Mouse (Mus musculus) right cerebral cortex, postnatal 10 days (tissue): Measurements from ENCODE around the gene Asap2.
"Not testable (repeated sequence)": the region's sequence is repeated elsewhere in the genome, so short reads cannot be mapped to it uniquely, and the experiment has no call there.

Experiments
- DNase-seq, 2 experiments: peaks; one replicate each; pipeline ENCODE4 v3.0.0; 2021; ENCODE audit warnings: low spot score in 2 of 2

The Asap2 gene

DNA sequence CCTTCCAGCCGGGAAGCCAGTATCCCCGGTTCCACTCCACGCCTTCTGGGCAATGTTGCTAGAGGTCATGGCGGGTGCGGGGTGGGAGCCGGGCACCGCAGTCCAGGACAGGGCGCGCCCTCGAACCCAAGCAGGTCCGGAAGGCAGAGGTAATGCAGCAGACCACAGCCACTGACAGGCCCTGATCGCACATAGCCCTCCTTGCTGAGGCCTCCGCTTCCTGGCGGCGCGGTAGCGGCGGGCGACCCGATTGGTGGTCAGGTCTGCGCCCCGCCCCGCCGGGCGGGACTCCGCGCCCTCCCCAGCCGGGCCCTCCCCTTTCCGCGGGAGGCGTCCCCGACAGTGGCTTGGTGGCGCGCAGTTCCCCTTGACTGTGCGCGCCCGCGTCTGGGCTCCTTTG is at the start of gene Asap2:
Gene Asap2 (plus strand): TSS at position 328 of the 400 bp plus-strand sequence.
- peak; percentile 70 to 75 for DNase-seq

DNA sequence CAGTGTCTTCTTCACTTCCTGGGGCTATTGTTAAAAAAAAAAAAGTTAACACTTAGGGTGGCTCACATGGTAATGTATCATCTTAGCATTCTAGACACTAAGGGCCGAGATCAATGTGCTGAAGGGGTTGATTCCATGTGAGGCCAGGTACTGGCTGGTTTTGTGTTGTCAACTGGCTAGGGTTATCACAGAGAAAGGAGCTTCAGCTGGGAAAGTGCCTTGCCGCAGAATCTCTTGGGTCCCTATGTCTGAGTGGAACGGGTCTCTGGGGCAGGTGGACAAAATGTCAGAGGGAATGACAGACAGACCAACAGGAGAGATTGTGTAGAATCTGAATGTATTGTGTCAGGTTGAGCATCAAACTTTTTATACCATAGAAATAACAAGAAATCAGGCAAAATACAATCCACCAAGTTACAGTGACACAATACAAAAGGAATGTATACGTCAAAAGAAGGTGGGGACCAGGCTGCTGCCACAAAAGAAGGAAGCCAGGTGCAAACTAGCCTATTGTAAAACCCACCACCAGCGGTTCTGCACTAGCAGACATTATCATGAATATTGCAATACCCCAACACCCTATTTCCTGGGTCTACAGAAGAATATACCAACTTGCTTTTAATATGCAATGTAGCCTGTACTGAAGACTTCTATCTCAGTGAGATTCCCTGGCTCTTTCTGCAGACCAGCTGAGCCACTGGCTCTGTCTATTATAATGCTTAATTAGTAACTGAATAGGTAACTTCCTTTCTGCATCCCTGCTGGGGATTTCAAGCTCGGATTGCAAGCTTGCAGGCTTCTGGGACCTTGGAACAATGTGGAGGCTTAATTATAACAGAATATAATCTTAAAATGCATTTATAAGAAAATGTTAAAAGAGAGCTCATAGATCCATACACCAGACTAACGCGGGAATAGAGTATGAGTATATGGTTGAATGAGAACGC is 42.9 kb upstream of the Asap2 start:
- not testable (repeated sequence) for DNase-seq

DNA sequence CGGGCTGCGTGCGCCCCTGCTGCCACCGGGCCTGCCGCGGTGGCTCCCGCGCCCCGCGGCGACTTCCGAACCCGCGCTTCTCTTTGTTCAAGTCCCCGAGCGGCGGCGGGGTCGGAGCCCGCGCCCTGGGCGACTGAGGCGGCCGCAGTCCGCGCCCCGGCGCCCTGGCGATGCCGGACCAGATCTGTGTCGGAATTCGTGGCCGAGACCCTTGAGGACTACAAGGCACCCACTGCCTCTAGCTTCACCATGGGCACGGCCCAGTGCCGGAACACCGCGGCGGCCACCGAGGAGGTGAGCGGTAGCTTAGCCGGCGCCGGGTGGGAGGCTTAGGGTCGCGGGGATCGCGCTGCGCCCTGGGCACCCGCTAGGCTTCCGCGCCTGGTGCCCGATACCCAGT is 320 bp downstream of the Asap2 start:
- DNase-seq, result peak; percentile 17 to 22

DNA sequence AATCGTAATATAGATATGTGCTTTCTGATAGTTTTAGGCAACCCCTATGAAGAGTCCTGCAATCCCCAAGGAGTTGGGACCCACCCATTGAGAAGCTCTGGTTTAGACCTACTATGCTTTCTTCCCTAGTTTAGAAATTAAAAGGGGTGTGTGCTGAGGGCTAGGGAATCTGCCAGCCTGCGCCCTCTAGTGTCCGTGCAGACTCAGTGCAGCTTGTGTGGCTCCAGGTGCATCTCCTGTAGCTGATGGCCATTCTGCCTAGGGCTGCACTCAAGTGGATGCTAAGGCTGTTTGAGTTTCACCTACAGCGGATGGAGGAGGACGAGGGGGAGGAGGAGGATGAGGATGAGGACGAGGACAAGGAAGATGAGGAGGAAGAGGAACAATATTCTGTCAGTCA is 40.6 kb downstream of the Asap2 start:
- not testable (repeated sequence) for DNase-seq

DNA sequence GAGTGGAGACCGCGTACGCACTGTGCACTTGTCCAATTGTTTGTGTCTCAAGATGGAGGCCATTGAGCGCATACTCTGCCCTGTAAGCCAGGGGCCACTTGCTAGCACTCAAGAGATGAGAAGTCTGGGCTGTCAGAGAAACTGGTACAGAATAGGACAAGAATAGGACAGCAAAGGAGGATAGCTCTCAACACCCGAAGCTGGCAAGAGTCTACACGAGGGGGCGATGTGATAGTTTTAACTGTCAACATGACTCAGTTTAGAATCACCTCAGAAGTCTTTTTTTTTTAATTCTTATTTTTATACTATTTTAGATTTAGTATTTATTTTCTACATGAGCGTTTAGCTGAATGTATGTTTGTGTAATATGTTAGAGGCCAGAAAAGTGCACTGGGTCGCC is 56.5 kb downstream of the Asap2 start:
- not testable (repeated sequence) for DNase-seq

DNA sequence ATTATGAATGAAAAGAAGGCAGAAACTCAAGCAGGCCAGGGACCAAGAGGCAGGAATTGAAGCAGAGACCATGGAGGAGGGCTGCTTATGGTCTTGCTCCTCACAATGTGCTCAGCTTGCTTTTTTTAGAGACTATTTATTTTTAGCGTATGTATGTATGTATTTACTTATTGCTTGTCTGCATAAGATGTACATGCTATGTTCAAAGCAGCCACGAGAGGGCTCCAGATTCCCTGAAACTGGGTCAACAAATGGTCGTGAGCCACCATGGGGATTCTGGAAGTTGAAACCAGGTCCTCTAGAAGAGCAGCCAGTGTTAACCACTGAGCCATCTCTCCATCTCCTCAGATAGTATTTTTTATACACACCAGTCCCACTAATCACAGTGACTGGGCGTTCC is 85.5 kb downstream of the Asap2 start:
- peak; percentile 79 to 85 for DNase-seq

DNA sequence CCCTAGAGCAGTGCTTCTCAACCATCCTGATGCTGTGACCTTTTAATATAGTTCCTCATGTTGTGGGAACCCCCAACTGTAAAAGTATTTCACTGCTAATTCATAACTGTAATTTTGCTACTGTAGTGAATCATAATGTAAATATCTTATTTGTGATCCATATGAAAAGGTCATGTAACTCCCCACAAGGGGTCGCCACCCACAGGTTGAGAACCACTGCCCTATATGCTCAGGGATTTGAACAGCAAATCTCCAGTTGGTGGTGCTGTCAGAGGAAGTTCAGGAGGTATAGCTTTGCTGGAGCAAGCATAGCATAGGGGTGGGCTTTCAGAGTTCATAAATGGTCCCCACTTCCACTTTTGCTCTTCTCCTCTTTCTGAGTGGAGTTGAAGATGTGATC is 99.9 kb downstream of the Asap2 start:
- not testable (repeated sequence) for DNase-seq

DNA sequence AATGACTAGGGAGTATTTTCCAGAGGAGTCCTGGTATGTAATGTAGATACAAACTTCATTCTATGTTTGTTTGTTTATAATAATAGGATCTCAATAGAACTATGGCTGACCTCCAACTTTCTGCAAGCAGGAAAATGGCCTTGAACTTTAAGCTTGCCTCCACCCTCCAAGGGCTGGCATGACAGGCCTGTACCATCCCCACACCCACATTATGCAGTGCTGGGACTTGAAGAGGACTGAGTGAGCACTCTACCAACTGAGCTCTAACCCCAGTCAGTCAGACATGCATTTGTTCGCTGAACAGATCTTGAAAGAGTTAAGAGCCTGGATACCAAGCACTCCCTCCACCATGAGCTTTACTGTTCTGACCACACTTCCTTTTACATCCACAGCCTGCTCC is 102.2 kb downstream of the Asap2 start:
- DNase-seq, result not testable (repeated sequence)

DNA sequence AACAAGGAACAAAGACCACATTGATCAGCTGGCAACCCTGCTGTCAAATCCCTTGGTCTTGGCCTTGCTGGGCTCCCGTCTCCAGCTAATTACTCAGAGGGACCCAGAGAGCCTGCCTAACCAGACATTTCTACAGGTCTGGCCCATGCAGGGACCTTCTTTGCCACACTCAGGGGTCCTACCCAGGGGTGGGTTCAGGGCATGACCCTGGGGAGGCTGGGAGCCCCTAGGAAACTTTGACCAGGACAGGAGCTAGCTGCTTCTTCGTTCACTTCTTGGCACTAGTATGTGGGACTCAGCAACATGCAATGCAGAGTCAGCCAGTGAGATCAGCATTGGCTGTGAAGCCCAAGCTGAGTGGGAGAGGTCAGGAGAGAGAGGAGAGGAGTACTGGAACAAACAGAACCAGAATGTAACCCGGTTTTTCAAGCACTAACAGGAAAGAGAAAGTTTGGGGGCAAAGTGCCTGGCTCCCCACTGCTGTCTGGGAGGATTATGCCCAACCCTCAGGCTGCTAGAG is 107.6 kb downstream of the Asap2 start:
- DNase-seq, result not testable (repeated sequence)

DNA sequence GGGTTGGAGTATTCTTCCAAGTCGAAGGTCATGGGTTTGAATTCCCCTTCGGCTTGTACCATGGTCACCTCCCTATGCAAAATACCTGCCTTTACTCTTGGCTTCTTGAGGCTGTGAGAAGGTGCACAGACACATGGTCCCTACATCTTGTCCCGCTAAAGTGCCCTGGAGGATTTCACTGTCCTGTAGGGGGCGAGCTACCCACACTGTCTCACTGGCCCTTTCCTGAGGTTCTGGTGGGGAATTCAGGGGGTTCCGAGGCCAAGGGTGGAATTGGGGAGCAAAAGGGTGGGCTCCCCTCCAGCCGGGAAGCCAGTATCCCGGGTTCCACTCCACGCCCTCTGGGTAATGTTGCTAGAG is 120.8 kb downstream of the Asap2 start:
- DNase-seq, result not testable (repeated sequence)

DNA sequence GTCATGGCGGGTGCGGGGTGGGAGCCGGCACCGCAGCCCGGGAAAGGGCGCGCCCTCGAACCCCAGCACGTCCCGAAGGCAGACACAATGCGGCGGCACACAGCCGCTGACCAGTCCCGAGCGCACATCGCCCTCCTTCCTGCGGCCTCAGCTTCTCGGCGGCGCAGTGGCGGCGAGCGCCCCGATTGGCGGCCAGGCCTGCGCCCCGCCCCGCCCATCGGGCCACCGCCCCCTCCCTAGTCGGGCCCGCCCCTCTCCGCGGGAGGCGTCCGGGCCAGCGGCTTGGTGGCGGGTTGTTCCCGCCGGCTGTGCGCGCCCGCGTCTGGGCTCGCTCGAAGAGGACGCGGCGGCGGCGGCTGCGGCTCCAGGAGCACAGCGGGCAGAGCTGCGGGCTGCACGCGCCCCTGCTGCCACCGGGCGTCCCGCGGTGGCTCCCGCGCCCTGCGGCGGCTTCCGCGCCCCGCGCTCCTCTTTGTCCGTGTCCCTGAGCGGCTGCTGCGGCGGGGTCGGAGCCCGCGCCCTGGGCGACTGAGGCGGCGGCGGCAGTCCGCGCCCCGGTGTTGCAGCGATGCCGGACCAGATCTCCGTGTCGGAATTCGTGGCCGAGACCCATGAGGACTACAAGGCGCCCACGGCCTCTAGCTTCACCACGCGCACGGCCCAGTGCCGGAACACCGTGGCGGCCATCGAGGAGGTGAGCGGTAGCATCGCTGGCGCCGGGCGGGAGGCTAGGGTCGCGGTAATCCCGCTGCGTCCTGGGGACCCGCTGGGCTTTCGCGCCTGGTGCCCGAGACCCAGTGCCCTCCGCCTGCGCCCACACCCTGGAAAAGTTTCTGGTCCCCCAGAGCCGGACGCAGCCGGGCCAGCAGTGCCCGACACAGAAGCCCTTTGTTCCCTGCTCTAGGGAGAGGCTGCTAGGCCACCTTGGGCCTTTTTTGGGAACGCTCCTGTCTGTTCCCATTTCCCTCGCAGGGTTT is 121.5 kb downstream of the Asap2 start:
- DNase-seq, result peak; percentile 85 to 87

DNA sequence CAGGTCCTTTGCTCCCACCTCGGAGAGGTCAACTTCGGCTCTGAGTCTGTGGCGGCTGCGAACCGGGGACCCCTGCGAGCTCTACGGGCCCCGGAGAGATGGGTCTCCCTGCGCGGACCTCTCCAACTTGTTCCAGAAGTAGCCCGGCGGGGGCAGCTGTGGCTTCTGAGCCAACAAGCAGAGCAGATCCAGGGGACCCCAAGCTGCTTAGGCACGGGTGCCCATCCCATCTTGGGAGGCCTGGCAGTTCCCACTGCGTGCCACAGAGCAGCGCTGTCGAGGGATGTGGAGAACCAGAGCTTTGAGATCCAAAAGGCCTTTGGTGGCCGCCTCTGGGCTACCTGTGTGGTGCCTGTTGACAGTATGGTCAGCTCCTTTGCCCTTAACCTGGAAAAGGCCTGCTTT is 122.2 kb downstream of the Asap2 start:
- peak; percentile 88 for DNase-seq

DNA sequence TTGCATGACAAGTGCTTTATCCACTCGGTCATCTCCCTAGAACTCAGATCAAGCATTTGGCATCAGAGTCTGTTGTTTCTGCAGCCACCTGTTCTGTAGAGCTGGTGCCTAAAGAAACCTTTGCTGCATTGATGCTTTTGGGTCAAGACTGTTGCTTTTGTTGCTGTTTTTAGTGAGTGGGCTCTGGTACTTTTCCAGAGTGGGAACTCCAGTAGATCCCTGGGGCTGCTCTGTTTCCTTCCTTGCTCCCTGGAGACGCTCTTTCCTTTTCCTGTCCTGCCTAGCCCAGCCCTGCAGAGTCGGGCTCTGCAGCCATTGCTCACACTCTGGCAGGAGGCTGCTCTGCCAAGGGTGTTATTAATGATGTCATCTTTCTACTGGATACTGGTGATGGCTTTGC is 129.2 kb downstream of the Asap2 start:
- DNase-seq, result no peak

DNA sequence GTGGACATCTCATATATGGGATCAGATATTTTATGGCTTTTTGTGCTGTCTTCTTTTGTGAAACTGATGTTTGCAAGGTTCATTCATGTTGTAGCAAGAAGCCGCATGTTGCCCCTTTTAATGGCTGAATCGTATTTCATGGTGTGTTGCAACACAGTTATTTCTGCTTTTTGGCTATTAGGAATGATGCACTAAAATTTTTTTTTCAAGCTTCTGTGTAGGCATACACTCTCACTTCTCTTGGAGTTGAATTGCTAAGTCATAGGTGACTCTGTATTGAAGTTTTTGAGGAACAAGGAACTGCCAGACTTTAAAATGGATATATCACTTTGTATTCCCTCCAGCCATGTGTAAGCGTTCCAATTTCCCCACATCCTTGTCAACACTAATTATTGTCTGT is 132.6 kb downstream of the Asap2 start:
- no peak for DNase-seq

DNA sequence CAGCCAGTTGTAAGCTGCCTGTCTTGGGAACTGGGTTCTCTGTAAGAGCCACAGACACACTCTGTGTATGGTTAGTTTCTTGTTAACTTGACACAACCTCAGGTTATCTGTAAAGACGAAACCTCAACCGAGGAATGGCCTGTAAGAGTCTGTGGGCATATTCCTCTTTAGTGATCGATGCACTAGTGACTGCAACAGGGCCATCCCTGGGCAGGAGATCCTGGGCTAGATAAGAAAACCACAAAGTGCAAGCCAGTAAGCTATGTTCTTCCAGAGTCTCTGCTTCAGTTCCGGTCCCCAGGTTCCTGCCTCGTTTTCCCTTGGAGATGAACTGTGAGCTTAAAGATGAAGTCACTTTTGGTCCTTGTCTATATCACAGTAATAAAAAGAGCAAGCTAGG is 133.4 kb downstream of the Asap2 start:
- DNase-seq, result peak in 1 of 2 experiments; percentile 11

DNA sequence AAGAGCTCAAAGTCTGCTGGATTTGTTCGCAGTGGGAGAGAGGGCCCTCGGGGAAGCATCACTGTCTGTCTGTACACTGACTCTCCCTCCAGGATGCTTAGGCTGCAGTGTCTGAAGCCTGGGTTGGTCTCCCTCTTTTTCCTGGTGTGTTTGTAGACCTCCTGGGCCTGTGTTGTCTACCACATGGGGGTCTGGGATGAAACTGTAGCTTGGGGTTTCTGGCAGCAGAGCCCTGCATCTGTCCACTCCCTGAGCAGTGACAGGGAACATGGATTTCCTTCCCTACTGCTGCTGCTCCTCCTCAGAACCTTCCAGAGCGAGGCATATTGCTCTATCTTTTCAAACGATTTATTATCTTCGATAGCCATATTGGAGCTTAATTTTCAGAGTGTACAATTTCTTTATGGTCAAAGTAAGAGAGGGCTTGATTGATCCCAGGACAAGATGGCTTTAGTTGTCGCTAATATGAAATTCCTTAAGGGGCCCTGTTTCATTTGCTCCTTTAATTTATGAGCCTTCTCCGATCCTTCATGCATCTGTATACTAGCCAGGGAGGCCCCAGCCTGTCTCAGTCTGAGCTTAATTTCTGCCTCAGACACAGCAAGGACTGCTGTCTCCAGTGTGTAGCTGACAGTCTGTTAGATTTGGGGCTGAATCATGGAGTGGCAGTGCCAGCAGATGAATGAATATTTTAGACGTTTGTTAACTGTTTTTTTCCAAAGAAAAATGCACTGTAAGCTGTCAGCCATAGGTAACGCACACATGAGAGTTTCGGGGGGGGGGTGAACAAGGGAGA is 135.6 kb downstream of the Asap2 start:
- peak in 1 of 2 experiments; percentile 44 for DNase-seq

DNA sequence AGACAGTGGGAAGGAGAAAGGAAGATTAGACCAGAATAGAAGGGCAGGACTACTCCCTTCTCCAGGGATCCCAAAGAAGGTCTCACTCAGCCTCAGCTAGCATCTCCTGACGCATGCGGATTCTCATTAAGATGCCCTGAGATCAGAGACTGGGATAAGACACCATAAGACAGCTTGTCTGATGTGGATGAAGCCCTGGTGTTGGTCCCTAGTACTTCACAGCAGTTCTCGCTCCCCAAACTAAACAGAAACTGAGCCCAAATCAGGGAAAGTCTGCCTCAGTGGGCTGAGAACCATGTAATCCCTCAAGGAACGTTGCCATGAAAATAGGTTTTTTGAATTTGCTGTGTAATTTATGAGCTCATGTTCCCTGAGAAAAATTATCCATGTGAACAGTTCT is 136.3 kb downstream of the Asap2 start:
- DNase-seq, result peak in 1 of 2 experiments; percentile 20

DNA sequence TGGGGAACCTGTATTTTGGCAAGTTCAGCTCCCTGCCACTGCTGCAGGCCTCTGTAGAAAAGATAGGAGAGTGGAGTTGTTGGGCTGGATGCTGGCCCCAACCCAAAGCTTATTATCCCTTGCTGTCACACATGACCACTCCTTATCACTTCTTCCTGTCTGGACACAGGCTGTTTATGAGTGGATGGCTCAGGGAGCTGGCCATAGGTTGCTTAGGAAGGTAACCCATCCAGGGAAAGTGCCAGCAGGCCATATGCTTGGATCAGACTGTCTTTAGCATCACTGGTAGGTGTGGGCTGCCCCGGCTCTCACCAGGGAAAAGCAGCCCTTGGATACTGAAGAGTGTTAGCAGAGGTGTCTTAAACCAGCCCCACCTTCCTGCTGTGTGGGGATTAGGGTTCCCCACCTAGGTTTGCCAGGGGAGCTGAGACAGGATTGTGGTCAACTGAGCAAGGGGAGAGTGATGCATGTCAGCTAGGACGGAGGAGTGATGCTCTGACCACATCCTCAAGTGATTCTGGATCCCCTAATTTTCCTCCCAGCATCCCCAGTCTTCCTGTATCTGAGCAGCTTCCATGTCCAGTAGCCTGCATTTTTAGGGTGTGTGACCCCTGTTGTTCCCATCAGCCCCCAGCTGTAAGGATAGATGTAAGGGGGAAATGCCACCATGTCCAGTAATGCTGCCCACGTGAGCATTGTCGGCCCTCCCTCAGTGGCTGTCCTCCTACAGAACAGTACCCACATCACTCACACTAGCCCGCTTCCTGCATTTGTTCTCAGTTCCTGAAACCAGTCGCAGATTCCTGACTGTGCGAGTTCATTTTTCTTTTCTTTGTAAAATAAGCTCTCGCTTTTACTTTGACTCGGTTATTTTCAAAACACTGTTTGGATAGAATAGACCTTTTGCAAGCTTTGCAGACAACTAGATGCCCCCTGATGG is 138.9 kb downstream of the Asap2 start:
- peak in 1 of 2 experiments; percentile 24 for DNase-seq

DNA sequence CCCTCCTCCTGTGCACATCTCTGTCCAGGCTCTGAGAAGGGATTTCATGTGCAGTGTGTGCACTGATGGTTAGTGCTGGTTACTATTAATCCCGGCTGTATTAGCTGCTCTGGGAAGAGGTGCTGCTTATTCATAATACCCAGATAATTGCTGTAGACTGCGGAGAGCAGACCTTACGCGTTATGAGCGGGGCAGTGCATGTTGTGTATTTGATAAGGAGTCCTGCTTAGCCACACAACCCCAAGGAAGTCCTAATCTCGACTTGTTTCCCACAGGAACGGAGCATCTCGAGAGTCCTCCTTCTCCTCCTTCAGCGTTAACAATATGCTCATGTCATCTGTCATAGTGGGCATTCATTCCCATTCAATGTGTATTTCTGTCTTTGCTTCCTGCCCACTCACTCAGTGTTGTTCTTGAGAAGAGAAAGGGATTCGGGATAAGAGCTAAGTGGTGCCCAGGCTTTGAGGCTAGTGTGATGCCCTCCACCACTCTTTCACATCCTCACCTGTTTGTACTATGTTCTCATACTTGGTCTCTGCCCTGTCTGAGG is 140.1 kb downstream of the Asap2 start:
- DNase-seq, result no peak

DNA sequence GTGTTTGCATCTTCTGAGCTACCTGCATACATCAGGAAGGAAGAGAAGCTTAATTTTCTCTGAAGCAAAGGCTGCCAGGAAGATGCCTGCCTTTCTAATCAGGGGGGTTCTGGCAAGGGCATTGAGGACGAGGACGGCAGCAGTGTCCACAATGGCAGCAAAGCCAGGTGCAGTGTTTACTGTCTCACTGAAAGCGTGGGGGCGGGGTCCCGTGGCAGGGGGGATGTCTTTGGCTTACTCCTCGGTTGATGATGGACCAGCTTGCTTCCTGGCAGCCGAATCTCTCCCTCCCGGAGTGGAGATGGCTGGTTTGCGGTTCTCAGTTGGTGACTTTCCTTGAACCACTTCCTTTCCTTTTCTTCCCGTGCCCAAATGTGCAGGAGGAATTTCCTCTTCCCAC is 142.3 kb downstream of the Asap2 start:
- DNase-seq, result peak in 1 of 2 experiments; percentile 45
